Mouse (Mus musculus) MEL (cell line): ENCODE measurements around the gene Zic2. TPM values are rescaled to one million over a fixed set of nuclear protein-coding genes. Genes with fewer than 3 reads are reported as not detected.

Experiments used
- DNase-seq: peaks from one replicate; pipeline ENCODE4 v3.0.0; 2011; ENCODE audit warnings: low read depth, low spot score
- H3K27ac ChIP-seq: 2 replicates; pipeline ENCODE4 v1.5.1; 2012; ENCODE audit warnings: low read depth, mild to moderate bottlenecking, control low read depth, low read length, moderate library complexity; ENCODE audit not compliant: control insufficient read depth
- H3K27me3 ChIP-seq, 2 experiments: fragments of 150-350 bp in 1 of 2; sonication (generic) in 1 of 2; 2 replicates each; pipeline ENCODE4 v1.6.1; 2012; ENCODE audit warnings: low read length in 2 of 2, mild to moderate bottlenecking in 2 of 2, improper control_type of control experiment in 1 of 2, moderate library complexity in 1 of 2; ENCODE audit not compliant: insufficient read depth in 2 of 2, control insufficient read depth in 1 of 2
- H3K36me3 ChIP-seq, 2 experiments: 2 replicates each; pipeline ENCODE4 v1.6.1; 2012 to 2014; ENCODE audit warnings: low read length in 2 of 2, improper control_type of control experiment in 1 of 2, inconsistent platforms in 1 of 2, mild to moderate bottlenecking in 1 of 2; ENCODE audit not compliant: insufficient read depth in 2 of 2, control insufficient read depth in 1 of 2
- H3K4me1 ChIP-seq, 2 experiments: fragments of 150-350 bp in 1 of 2; sonication (generic) in 1 of 2; 2 replicates each; pipeline ENCODE4 v1.6.1; 2012; ENCODE audit warnings: low read length in 2 of 2, improper control_type of control experiment in 1 of 2, mild to moderate bottlenecking in 1 of 2; ENCODE audit not compliant: insufficient read depth in 2 of 2, control insufficient read depth in 1 of 2
- H3K4me3 ChIP-seq, 2 experiments: fragments of 150-350 bp in 1 of 2; sonication (generic) in 1 of 2; 2 replicates each; pipeline ENCODE4 v1.5.1; 2012; ENCODE audit warnings: low read depth in 2 of 2, low read length in 2 of 2, mild to moderate bottlenecking in 2 of 2, moderate library complexity in 2 of 2, control low read depth in 1 of 2, improper control_type of control experiment in 1 of 2; ENCODE audit not compliant: control insufficient read depth in 1 of 2, insufficient read depth in 1 of 2
- H3K79me2 ChIP-seq: 2 replicates; pipeline ENCODE4 v1.6.1; 2012; ENCODE audit warnings: mild to moderate bottlenecking, low read length, moderate library complexity; ENCODE audit not compliant: control insufficient read depth, poor library complexity, insufficient read depth
- H3K9ac ChIP-seq: 2 replicates; pipeline ENCODE4 v1.6.1; 2012; ENCODE audit warnings: low read depth, mild to moderate bottlenecking, control low read depth, low read length, moderate library complexity; ENCODE audit not compliant: control insufficient read depth, poor library complexity, severe bottlenecking
- H3K9me3 ChIP-seq: fragments of 150-350 bp; sonication (generic); replicated peaks from 2 replicates; pipeline ENCODE4 v1.6.1; 2012; ENCODE audit warnings: mild to moderate bottlenecking, low read length, improper control_type of control experiment, moderate library complexity; ENCODE audit not compliant: insufficient read depth
- CHD1 ChIP-seq: IDR thresholded peaks from 2 replicates; pipeline ENCODE4 v1.6.1; 2012; ENCODE audit warnings: low read depth, mild to moderate bottlenecking, inconsistent platforms, low read length, improper control_type of control experiment
- CHD2 ChIP-seq: IDR thresholded peaks from 2 replicates; pipeline ENCODE4 v1.6.1; 2011; ENCODE audit warnings: low read length, improper control_type of control experiment
- GATA1 ChIP-seq: IDR thresholded peaks from 2 replicates; pipeline ENCODE4 v1.6.1; 2011; ENCODE audit warnings: low read depth, low read length, improper control_type of control experiment
- HCFC1 ChIP-seq: IDR thresholded peaks from 2 replicates; pipeline ENCODE4 v1.6.1; 2012; ENCODE audit warnings: low read depth, mild to moderate bottlenecking, inconsistent platforms, low read length, improper control_type of control experiment, moderate library complexity
- KAT2A ChIP-seq: conservative IDR thresholded peaks from 2 replicates; pipeline ENCODE4 v1.6.1; 2012; ENCODE audit warnings: low read depth, low read length, improper control_type of control experiment, inconsistent platforms
- MAFK ChIP-seq: IDR thresholded peaks from 2 replicates; pipeline ENCODE4 v1.6.1; 2011; ENCODE audit warnings: low read depth, mild to moderate bottlenecking, low read length, improper control_type of control experiment, borderline replicate concordance
- POLR2A ChIP-seq, 2 experiments: IDR thresholded peaks; 2 replicates each; pipeline ENCODE4 v1.6.1; 2011 to 2012; ENCODE audit warnings: low read length in 2 of 2, mild to moderate bottlenecking in 2 of 2, control low read depth in 1 of 2, improper control_type of control experiment in 1 of 2, low read depth in 1 of 2, moderate library complexity in 1 of 2; ENCODE audit not compliant: control insufficient read depth in 1 of 2, insufficient read depth in 1 of 2, poor library complexity in 1 of 2
- RCOR1 ChIP-seq: IDR thresholded peaks from 2 replicates; pipeline ENCODE4 v1.6.1; 2012; ENCODE audit warnings: low read depth, mild to moderate bottlenecking, inconsistent platforms, low read length, improper control_type of control experiment
- TAL1 ChIP-seq: IDR thresholded peaks from 2 replicates; pipeline ENCODE4 v1.6.1; 2012; ENCODE audit warnings: mild to moderate bottlenecking, inconsistent platforms, low read length, moderate library complexity, mixed read lengths
- TCF12 ChIP-seq: IDR thresholded peaks from 2 replicates; pipeline ENCODE4 v1.6.1; 2014; ENCODE audit warnings: low read depth, mild to moderate bottlenecking, inconsistent platforms, low read length, improper control_type of control experiment, moderate library complexity
- USF1 ChIP-seq: IDR thresholded peaks from 2 replicates; pipeline ENCODE4 v1.6.1; 2014; ENCODE audit warnings: low read depth, mild to moderate bottlenecking, inconsistent platforms, low read length, improper control_type of control experiment, moderate library complexity
- USF2 ChIP-seq, 2 experiments: IDR thresholded peaks; 2 replicates each; pipeline ENCODE4 v1.6.1; 2011 to 2012; ENCODE audit warnings: improper control_type of control experiment in 2 of 2, low read length in 2 of 2, borderline replicate concordance in 1 of 2, inconsistent platforms in 1 of 2, low read depth in 1 of 2, mild to moderate bottlenecking in 1 of 2; ENCODE audit not compliant: insufficient read depth in 1 of 2
- ZKSCAN1 ChIP-seq: IDR thresholded peaks from 2 replicates; pipeline ENCODE4 v1.6.1; 2012; ENCODE audit warnings: low read depth, mild to moderate bottlenecking, inconsistent platforms, low read length, improper control_type of control experiment, moderate library complexity
- polyA plus RNA-seq, 2 experiments: library from polyadenylated mRNA; stranded (reverse) in 1 of 2; unstranded in 1 of 2; fragments of >175 nt in 1 of 2; fragments of >200 nt in 1 of 2; gene quantifications; 2 replicates each; pipeline versions ENCODE4 v1.2.1 to v1.2.4; 2012; ENCODE audit warnings: low replicate concordance in 2 of 2, low read depth in 1 of 2; ENCODE audit not compliant: insufficient read length in 2 of 2, insufficient read depth in 1 of 2, missing spikeins in 1 of 2
- total RNA-seq: library from RNA; depleted of rRNA; stranded (reverse); fragments of 300-350 nt; gene quantifications from 2 replicates; pipeline ENCODE4 v1.2.3, GENCODE M21; 2012

Zic2 gene
- total and polyA plus RNA-seq, 3 experiments: 1.1 TPM; not detected in 2

DNA sequence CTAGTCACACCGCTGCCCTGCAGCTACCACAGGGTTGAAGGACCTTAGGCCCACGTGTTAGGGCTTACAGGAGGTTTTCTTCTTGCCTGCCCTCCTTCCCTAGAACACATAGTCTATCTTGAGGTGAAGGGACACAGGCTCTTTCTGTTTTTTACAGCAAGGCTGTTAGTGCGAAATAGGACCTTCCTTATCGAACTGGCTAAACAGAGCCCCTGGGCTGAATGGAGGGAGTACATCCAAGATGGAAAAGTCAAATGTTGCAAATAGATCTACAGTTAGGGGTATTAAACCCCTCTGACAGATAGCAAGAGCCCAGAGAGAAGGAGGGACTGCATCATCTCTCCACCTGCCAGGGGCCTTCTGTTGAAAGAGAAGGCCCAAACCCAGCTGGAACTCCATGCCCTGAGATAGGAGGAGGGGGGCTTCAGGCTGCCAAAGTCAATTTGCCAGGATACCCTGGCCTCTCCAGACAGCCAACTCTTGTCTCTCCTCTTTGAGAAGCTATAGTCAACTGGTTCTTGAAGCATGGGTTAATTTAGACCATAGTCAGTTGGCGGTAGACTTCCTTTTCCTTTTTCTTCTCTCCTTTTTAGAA lies 23.6 kb upstream of the Zic2 start:
- Histone ChIP-seq H3K79me2 (no peaks in the 10 kb centered on the region), H3K27ac (no peak overlapping the region), H3K36me3 (peaks cover 0 to 7% of the 10 kb centered on the region in 2 experiments; a peak in 2 of 4 replicates), H3K9ac (no peak overlapping the region), H3K4me1 (peaks cover 0 to 3% of the 10 kb centered on the region in 2 experiments; a peak in 2 of 4 replicates), H3K4me3 (no peak overlapping the region), H3K27me3 (no peaks in the 10 kb centered on the region), H3K9me3 (no peaks in the 10 kb centered on the region)
- TF ChIP-seq TCF12 (no peak), GATA1 (no peak), CHD2 (no peak), USF1 (no peak), POLR2A (IDR thresholded peaks at IDR 0.05; ENCODE audit: control insufficient read depth in 1 of 2, insufficient read depth in 1 of 2, low read depth in 1 of 2, low read length in 2 of 2, poor library complexity in 1 of 2) (no peak), CHD1 (no peak), RCOR1 (no peak), USF2 (IDR thresholded peaks at IDR 0.05; ENCODE audit: borderline replicate concordance in 1 of 2, insufficient read depth in 1 of 2, low read depth in 1 of 2, low read length in 2 of 2) (no peak), MAFK (no peak), ZKSCAN1 (no peak), KAT2A (no peak), TAL1 (no peak)
- DNase-seq: no peak

DNA sequence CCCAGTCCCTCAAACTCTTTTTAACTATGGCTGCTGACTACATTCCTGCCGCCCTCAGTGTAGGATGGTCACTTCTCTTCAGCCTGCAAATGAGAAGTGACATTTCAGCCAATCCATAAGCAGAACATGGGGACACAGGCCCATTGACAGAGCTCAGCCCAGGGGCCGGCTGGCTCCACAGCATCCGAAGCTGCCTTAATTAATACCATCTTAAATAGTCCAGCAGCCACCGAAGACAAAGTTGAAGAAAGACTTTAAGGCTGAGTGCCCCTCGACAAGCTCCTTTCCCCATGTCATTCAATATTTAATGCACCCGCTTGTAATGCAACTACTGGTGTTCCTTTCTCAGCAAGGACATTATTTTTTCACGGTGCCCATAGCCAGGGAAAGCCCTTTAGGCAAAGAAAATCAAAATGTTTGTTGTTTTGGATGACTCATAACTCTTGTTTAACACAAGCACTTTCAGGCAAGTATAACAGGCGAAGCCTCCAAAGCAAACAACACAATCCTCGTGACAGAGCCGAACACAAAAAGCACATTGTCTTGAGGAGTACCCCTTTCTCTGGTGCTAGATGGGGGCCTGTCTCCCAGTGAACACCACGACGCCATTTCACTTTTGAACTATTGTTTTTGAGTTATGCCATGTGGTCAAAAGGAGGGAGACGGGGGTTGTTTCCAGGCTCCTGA lies 22.4 kb upstream of the Zic2 start:
- TF ChIP-seq HCFC1: no peak
- no peak for TF ChIP-seq GATA1

More for the DNA sequence above, 22.4 kb upstream of the Zic2 start:
- Histone ChIP-seq H3K27me3 (no peaks in the 10 kb centered on the region), H3K79me2 (no peaks in the 10 kb centered on the region), H3K4me3 (no peak overlapping the region), H3K27ac (no peak overlapping the region), H3K9ac (no peak overlapping the region), H3K4me1 (peaks cover 0 to 3% of the 10 kb centered on the region in 2 experiments; a peak in 2 of 4 replicates), H3K9me3 (no peaks in the 10 kb centered on the region), H3K36me3 (peaks cover 0 to 7% of the 10 kb centered on the region in 2 experiments; a peak in 2 of 4 replicates)
- no peak for DNase-seq
